Mouse (Mus musculus) kidney, adult 2 months (tissue): Measurements from ENCODE around the gene Sfmbt1. TPM values are rescaled to one million over a fixed set of nuclear protein-coding genes. Genes with fewer than 3 reads are reported as not detected.
"Not testable (repeated sequence)": the region's sequence is repeated elsewhere in the genome, so short reads cannot be mapped to it uniquely, and the experiment has no call there.

ENCODE experiments used
- DNase-seq: peaks from one replicate; pipeline ENCODE4 v3.0.0; 2021
- H3K27ac ChIP-seq: fragments of 200-500 bp; 2 replicates; pipeline ENCODE4 v1.5.1; 2012; ENCODE audit warnings: low read depth, low read length, control low read depth, inconsistent platforms; ENCODE audit not compliant: insufficient read depth
- H3K27me3 ChIP-seq: fragments of 200-500 bp; replicated peaks from 2 replicates; pipeline ENCODE4 v1.6.1; 2012; ENCODE audit warnings: mild to moderate bottlenecking, moderate library complexity, low read length, inconsistent platforms; ENCODE audit not compliant: control insufficient read depth, insufficient read depth
- H3K36me3 ChIP-seq: fragments of 200-500 bp; 2 replicates; pipeline ENCODE4 v1.6.1; 2012; ENCODE audit warnings: mild to moderate bottlenecking, moderate library complexity, low read length, inconsistent platforms; ENCODE audit not compliant: control insufficient read depth, insufficient read depth
- H3K4me1 ChIP-seq: fragments of 200-500 bp; 2 replicates; pipeline ENCODE4 v1.6.1; 2011; ENCODE audit warnings: low read length; ENCODE audit not compliant: control insufficient read depth, insufficient read depth
- H3K4me3 ChIP-seq: fragments of 200-500 bp; 2 replicates; pipeline ENCODE4 v1.5.1; 2011; ENCODE audit warnings: mild to moderate bottlenecking, low read depth, low read length, control low read depth; ENCODE audit not compliant: insufficient read depth
- CTCF ChIP-seq: fragments of 200-500 bp; conservative IDR thresholded peaks from 2 replicates; pipeline ENCODE4 v1.5.1; 2011; ENCODE audit warnings: low read depth, mild to moderate bottlenecking, control low read depth, low read length, moderate library complexity, mixed read lengths; ENCODE audit not compliant: insufficient read depth, insufficient read length
- POLR2A ChIP-seq: fragments of 200-500 bp; IDR thresholded peaks from one replicate; pipeline ENCODE4 v1.6.1; 2011; ENCODE audit warnings: low read depth, low read length, control low read depth
- WGBS: fragments of 180-500 bp; shearing (Covaris S2); methylation state at CpG from one replicate; pipeline ENCODE4 v1.1.7; 2018; 5-methylcytosine and 5-hydroxymethylcytosine counted together
- polyA plus RNA-seq: library from polyadenylated mRNA; depleted of rRNA; stranded (reverse); fragments of >200 nt; gene quantifications from 2 replicates; pipeline ENCODE4 v1.2.3, GENCODE M21; 2012

Sfmbt1 gene
- polyA plus RNA-seq, 1 experiment = 3.3 TPM

- peak; percentile 71 for DNase-seq
- TF ChIP-seq POLR2A (no peak), CTCF (no peak)
- peak overlapping the region; percentile 67 for H3K4me3 ChIP-seq
- no peaks in the 10 kb centered on the region for H3K27me3 ChIP-seq
- H3K4me1 ChIP-seq = peaks cover 9% of the 10 kb centered on the region; the same call in 1 of the 2 replicates
- WGBS = 4% methylated on average over 86 of the region's 106 CpGs
- no peaks in the 10 kb centered on the region for H3K36me3 ChIP-seq
- H3K27ac ChIP-seq = peak overlapping the region; percentile 15; the same call in 1 of the 2 replicates
These were observed 1.7 kb downstream of the Sfmbt1 start for GRCm38 (mm10) chr14:30716051-30716952.

GRCm38 (mm10) chr14:30716953-30717285 is 2.3 kb downstream of the Sfmbt1 start:
- H3K27ac ChIP-seq = no peak overlapping the region; the same call in 1 of the 2 replicates
- H3K4me1 ChIP-seq = peaks cover 9% of the 10 kb centered on the region; the same call in 1 of the 2 replicates
- no peaks in the 10 kb centered on the region for H3K27me3 ChIP-seq
- TF ChIP-seq CTCF = no peak
- no peak for TF ChIP-seq POLR2A
- WGBS = 9% methylated on average over 7 of the region's 7 CpGs
- H3K4me3 ChIP-seq = peak overlapping the region; percentile 67
- peak; percentile 64 for DNase-seq
- H3K36me3 ChIP-seq = no peaks in the 10 kb centered on the region

- DNase-seq, H3K27me3 ChIP-seq, H3K4me1 ChIP-seq, H3K36me3 ChIP-seq, H3K27ac ChIP-seq, H3K4me3 ChIP-seq: not testable (repeated sequence)
- 84% methylated on average over 1 of the region's 1 CpGs for WGBS
These were observed 4.0 kb downstream of the Sfmbt1 start for GRCm38 (mm10) chr14:30718696-30719095.

- 76% methylated on average over 1 of the region's 1 CpGs for WGBS
- H3K27ac ChIP-seq = no peak overlapping the region
- H3K4me3 ChIP-seq = no peak overlapping the region
- TF ChIP-seq CTCF (no peak), POLR2A (no peak)
- no peaks in the 10 kb centered on the region for H3K36me3 ChIP-seq
- no peaks in the 10 kb centered on the region for H3K27me3 ChIP-seq
- DNase-seq = no peak
- peaks cover 9% of the 10 kb centered on the region; the same call in 1 of the 2 replicates for H3K4me1 ChIP-seq
These were observed 4.9 kb downstream of the Sfmbt1 start for GRCm38 (mm10) chr14:30719514-30719913.

- WGBS = 85% methylated on average over 1 of the region's 1 CpGs
- H3K4me3 ChIP-seq = no peak overlapping the region
- no peak overlapping the region for H3K27ac ChIP-seq
- H3K4me1 ChIP-seq = peaks cover 8% of the 10 kb centered on the region; the same call in 1 of the 2 replicates
- H3K27me3 ChIP-seq = no peaks in the 10 kb centered on the region
- no peak for TF ChIP-seq POLR2A
- TF ChIP-seq CTCF = no peak
- no peak for DNase-seq
- no peaks in the 10 kb centered on the region for H3K36me3 ChIP-seq
These were observed 7.2 kb downstream of the Sfmbt1 start for GRCm38 (mm10) chr14:30721850-30722249.

- Histone ChIP-seq H3K27me3 (no peaks in the 10 kb centered on the region), H3K36me3 (no peaks in the 10 kb centered on the region), H3K27ac (no peak overlapping the region), H3K4me1 (peaks cover 5% of the 10 kb centered on the region; the same call in 1 of the 2 replicates), H3K4me3 (no peak overlapping the region)
- TF ChIP-seq POLR2A = no peak
- TF ChIP-seq CTCF = no peak
- WGBS = 62% methylated on average over 5 of the region's 5 CpGs
- peak; percentile 8 for DNase-seq
These were observed 7.8 kb downstream of the Sfmbt1 start for GRCm38 (mm10) chr14:30722406-30722805.

GRCm38 (mm10) chr14:30731896-30732295 is 17.2 kb downstream of the Sfmbt1 start:
- TF ChIP-seq CTCF (no peak), POLR2A (no peak)
- no peak overlapping the region for H3K27ac ChIP-seq
- no peaks in the 10 kb centered on the region for H3K36me3 ChIP-seq
- WGBS = 63% methylated on average over 3 of the region's 3 CpGs
- no peaks in the 10 kb centered on the region for H3K27me3 ChIP-seq
- DNase-seq = no peak
- H3K4me3 ChIP-seq = no peak overlapping the region
- no peaks in the 10 kb centered on the region for H3K4me1 ChIP-seq

- no peak for DNase-seq
- Histone ChIP-seq H3K27ac (no peak overlapping the region), H3K4me3 (no peak overlapping the region), H3K36me3 (no peaks in the 10 kb centered on the region), H3K4me1 (no peaks in the 10 kb centered on the region), H3K27me3 (no peaks in the 10 kb centered on the region)
- WGBS = 95% methylated on average over 5 of the region's 5 CpGs
- TF ChIP-seq CTCF = no peak
- no peak for TF ChIP-seq POLR2A
These were observed 20.0 kb downstream of the Sfmbt1 start for GRCm38 (mm10) chr14:30734665-30735064.
